Comparison of ENCODE assay signal across 11 mouse cellular contexts in the genomic region with DNA sequence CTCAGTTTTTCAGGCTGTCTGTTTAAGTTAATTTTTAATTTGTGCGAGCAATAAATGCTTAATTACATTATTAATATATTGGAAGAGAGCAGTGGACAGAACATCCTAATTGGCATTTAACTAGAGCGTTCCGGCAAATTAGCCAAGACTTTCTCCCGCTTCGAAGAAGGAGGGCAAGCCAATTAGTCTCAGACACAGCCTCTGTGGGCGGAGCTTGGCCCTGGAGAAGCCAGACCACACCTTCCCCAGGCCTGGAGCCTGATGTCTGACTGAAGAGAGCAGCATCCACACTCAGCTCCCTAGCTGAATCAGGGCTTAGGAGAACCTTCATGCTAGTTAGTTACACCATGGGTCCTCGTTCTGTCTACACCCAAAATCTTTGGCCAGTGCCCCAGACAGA.
DNase-seq lines count a peak whose midpoint lies in the region; ATAC-seq lines count a peak whose summit lies in the region.
"Had no signal": no experiment of that assay in that cellular context is flagged by ENCODE, and none has a peak within 500 bp of the region (broad histone marks: within the 10 kb centered on the region; RNA-seq: fewer than 3 reads in every experiment).

No protein-coding gene starts in this region.

- peak; percentile 76 for DNase-seq in forebrain, embryonic 11.5 days (ENCODE audit: low spot score)
- peak; percentile 89 for DNase-seq in midbrain, embryonic 11.5 days (ENCODE audit: low spot score, missing footprints)
- DNase-seq in midbrain, embryonic 10.5 days (ENCODE audit: low spot score): no peak
- no peak for DNase-seq in spleen, postnatal 4 days (ENCODE audit: low spot score in 2 of 2)
- no peak for DNase-seq in frontal cortex, adult 2 months (ENCODE audit: extremely low spot score in 1 of 2, low spot score in 1 of 2)

- no peak overlapping the region for H3K4me2 ChIP-seq in forebrain, embryonic 11.5 days (ENCODE audit: low read depth, low read length, severe bottlenecking)
- no peak overlapping the region for H3K4me2 ChIP-seq in forebrain, embryonic 12.5 days
- H3K4me2 ChIP-seq in midbrain, embryonic 11.5 days: no peak overlapping the region
- no peak overlapping the region for H3K4me2 ChIP-seq in hindbrain, embryonic 16.5 days (ENCODE audit: low read length)
- H3K4me2 ChIP-seq in neural tube, embryonic 14.5 days (ENCODE audit: low read depth, low read length): no peak overlapping the region
- H3K4me2 ChIP-seq: heart, embryonic 15.5 days; liver, embryonic 15.5 days had no signal

- peaks cover 7% of the 10 kb centered on the region; the same call in 1 of the 2 replicates for H3K4me1 ChIP-seq in forebrain, embryonic 11.5 days (replicated peaks; ENCODE audit: control insufficient read depth, insufficient read depth, low read length)
- H3K4me1 ChIP-seq in forebrain, embryonic 12.5 days: peaks cover 17% of the 10 kb centered on the region
- H3K4me1 ChIP-seq in midbrain, embryonic 11.5 days (ENCODE audit: control insufficient read depth, insufficient read depth, low read length): no peaks in the 10 kb centered on the region
- H3K4me1 ChIP-seq in midbrain, embryonic 10.5 days: peaks cover 28% of the 10 kb centered on the region
- peaks cover 3% of the 10 kb centered on the region; the same call in 1 of the 2 replicates for H3K4me1 ChIP-seq in hindbrain, embryonic 16.5 days (ENCODE audit: control insufficient read depth, insufficient read depth, low read depth, low read length)
- no peaks in the 10 kb centered on the region; the same call in 1 of the 2 replicates for H3K4me1 ChIP-seq in neural tube, embryonic 14.5 days (ENCODE audit: control insufficient read depth, insufficient read depth, low read length)
- H3K4me1 ChIP-seq: liver, embryonic 15.5 days had no signal

- no peak for ATAC-seq in forebrain, embryonic 11.5 days (replicated peaks; ENCODE audit: low FRiP score)
- ATAC-seq in forebrain, embryonic 12.5 days (ENCODE audit: low FRiP score): no peak
- no peak for ATAC-seq in midbrain, embryonic 11.5 days (ENCODE audit: low FRiP score)
- ATAC-seq in hindbrain, embryonic 16.5 days: peak; percentile 40; the same call in 1 of the 2 replicates
- ATAC-seq in neural tube, embryonic 14.5 days (ENCODE audit: low read depth): 0 out of 2 replicates have a peak, but pooled peaks have one; percentile 28

- H3K36me3 ChIP-seq in forebrain, embryonic 11.5 days (ENCODE audit: control insufficient read depth, insufficient read depth, low read length): no peaks in the 10 kb centered on the region; the same call in 1 of the 2 replicates
- H3K36me3 ChIP-seq in forebrain, embryonic 12.5 days (replicated peaks): peaks cover 18% of the 10 kb centered on the region
- no peaks in the 10 kb centered on the region for H3K36me3 ChIP-seq in midbrain, embryonic 11.5 days (ENCODE audit: control insufficient read depth, insufficient read depth, low read length)
- peaks cover 34% of the 10 kb centered on the region for H3K36me3 ChIP-seq in midbrain, embryonic 10.5 days
- H3K36me3 ChIP-seq in hindbrain, embryonic 16.5 days (ENCODE audit: control insufficient read depth, insufficient read depth, low read length): peaks cover 2% of the 10 kb centered on the region; the same call in 1 of the 2 replicates
- no peaks in the 10 kb centered on the region; the same call in 1 of the 2 replicates for H3K36me3 ChIP-seq in neural tube, embryonic 14.5 days (ENCODE audit: control insufficient read depth, insufficient read depth, low read length)
- H3K36me3 ChIP-seq: heart, embryonic 15.5 days; liver, embryonic 15.5 days had no signal

- no peak overlapping the region for H3K27ac ChIP-seq in forebrain, embryonic 11.5 days (ENCODE audit: low read depth, low read length)
- no peak overlapping the region for H3K27ac ChIP-seq in forebrain, embryonic 12.5 days
- no peak overlapping the region for H3K27ac ChIP-seq in midbrain, embryonic 11.5 days (ENCODE audit: low read depth, low read length)
- no peak overlapping the region for H3K27ac ChIP-seq in midbrain, embryonic 10.5 days (replicated peaks)
- H3K27ac ChIP-seq in hindbrain, embryonic 16.5 days (ENCODE audit: low read depth, low read length): no peak overlapping the region
- no peak overlapping the region for H3K27ac ChIP-seq in neural tube, embryonic 14.5 days (ENCODE audit: low read depth, low read length)
- H3K27ac ChIP-seq: heart, embryonic 15.5 days; liver, embryonic 15.5 days had no signal

- no peaks in the 10 kb centered on the region for H3K27me3 ChIP-seq in forebrain, embryonic 11.5 days (ENCODE audit: control insufficient read depth, insufficient read depth, low read length)
- H3K27me3 ChIP-seq in forebrain, embryonic 12.5 days: peaks cover 12% of the 10 kb centered on the region; the same call in 1 of the 2 replicates
- no peaks in the 10 kb centered on the region for H3K27me3 ChIP-seq in midbrain, embryonic 11.5 days (ENCODE audit: control insufficient read depth, insufficient read depth, low read length)
- H3K27me3 ChIP-seq in midbrain, embryonic 10.5 days (ENCODE audit: low read depth, poor library complexity, severe bottlenecking): no peaks in the 10 kb centered on the region
- H3K27me3 ChIP-seq in hindbrain, embryonic 16.5 days (replicated peaks; ENCODE audit: control insufficient read depth, insufficient read depth, low read length): no peaks in the 10 kb centered on the region
- H3K27me3 ChIP-seq in neural tube, embryonic 14.5 days (ENCODE audit: control insufficient read depth, insufficient read depth, low read length): no peaks in the 10 kb centered on the region
- H3K27me3 ChIP-seq: liver, embryonic 15.5 days had no signal

- H3K9me3 ChIP-seq in forebrain, embryonic 11.5 days (ENCODE audit: control insufficient read depth, low read length): no peaks in the 10 kb centered on the region
- no peaks in the 10 kb centered on the region for H3K9me3 ChIP-seq in forebrain, embryonic 12.5 days
- H3K9me3 ChIP-seq in midbrain, embryonic 11.5 days (ENCODE audit: control insufficient read depth, low read length): no peaks in the 10 kb centered on the region
- H3K9me3 ChIP-seq in midbrain, embryonic 10.5 days (replicated peaks): no peaks in the 10 kb centered on the region
- no peaks in the 10 kb centered on the region for H3K9me3 ChIP-seq in hindbrain, embryonic 16.5 days (ENCODE audit: control insufficient read depth, low read length)
- no peaks in the 10 kb centered on the region for H3K9me3 ChIP-seq in neural tube, embryonic 14.5 days (ENCODE audit: control insufficient read depth, low read length)
- H3K9me3 ChIP-seq: heart, embryonic 15.5 days; liver, embryonic 15.5 days had no signal

- WGBS in forebrain, embryonic 11.5 days: 14% methylated on average over 7 of the region's 7 CpGs
- WGBS in forebrain, embryonic 12.5 days: 12% methylated on average over 7 of the region's 7 CpGs
- WGBS in midbrain, embryonic 11.5 days: 19% methylated on average over 7 of the region's 7 CpGs
- 18% methylated on average over 7 of the region's 7 CpGs for WGBS in midbrain, embryonic 10.5 days
- 16% methylated on average over 7 of the region's 7 CpGs for WGBS in hindbrain, embryonic 16.5 days
- WGBS in neural tube, embryonic 14.5 days: 14% methylated on average over 7 of the region's 7 CpGs

- H3K4me3 ChIP-seq in forebrain, embryonic 11.5 days (ENCODE audit: low read depth, low read length): no peak overlapping the region
- H3K4me3 ChIP-seq in forebrain, embryonic 12.5 days (replicated peaks): no peak overlapping the region
- no peak overlapping the region for H3K4me3 ChIP-seq in midbrain, embryonic 11.5 days (ENCODE audit: low read depth, low read length)
- H3K4me3 ChIP-seq in midbrain, embryonic 10.5 days: no peak overlapping the region
- no peak overlapping the region for H3K4me3 ChIP-seq in hindbrain, embryonic 16.5 days (ENCODE audit: low read length)
- H3K4me3 ChIP-seq in neural tube, embryonic 14.5 days (ENCODE audit: low read depth, low read length): no peak overlapping the region
- H3K4me3 ChIP-seq: erythroblast, embryonic 14.5 days; heart, embryonic 15.5 days; liver, embryonic 15.5 days had no signal

- no peak overlapping the region for H3K9ac ChIP-seq in forebrain, embryonic 11.5 days (ENCODE audit: low read length)
- no peak overlapping the region for H3K9ac ChIP-seq in forebrain, embryonic 12.5 days
- H3K9ac ChIP-seq in midbrain, embryonic 11.5 days (ENCODE audit: low read length): no peak overlapping the region
- no peak overlapping the region for H3K9ac ChIP-seq in hindbrain, embryonic 16.5 days (ENCODE audit: low read depth, low read length)
- no peak overlapping the region for H3K9ac ChIP-seq in neural tube, embryonic 14.5 days (replicated peaks; ENCODE audit: low read depth, low read length)
- H3K9ac ChIP-seq: heart, embryonic 15.5 days; liver, embryonic 15.5 days had no signal

Comparison
In these comparisons a context has a peak if more than half of its experiments do, and no peak if none do; other contexts are left out.
1. DNase-seq: peak in forebrain, embryonic 11.5 days (single experiment) and midbrain, embryonic 11.5 days (single experiment); none in midbrain, embryonic 10.5 days (single experiment), spleen, postnatal 4 days (0 of 2) and frontal cortex, adult 2 months (0 of 2).
2. ATAC-seq: peak in hindbrain, embryonic 16.5 days (single experiment) and neural tube, embryonic 14.5 days (single experiment); none in forebrain, embryonic 11.5 days (single experiment), forebrain, embryonic 12.5 days (single experiment) and midbrain, embryonic 11.5 days (single experiment).